Mouse (Mus musculus) thymus, postnatal 14 days (tissue): ENCODE measurements around the gene Zkscan5.
"Not testable (repeated sequence)": the region's sequence is repeated elsewhere in the genome, so short reads cannot be mapped to it uniquely, and the experiment has no call there.

ENCODE experiments used
- DNase-seq: peaks from one replicate; pipeline ENCODE4 v3.0.0; 2021

Zkscan5 gene

GRCm38 (mm10) chr5:145214679-145215078 lies 10.3 kb downstream of the Zkscan5 start:
- no peak for DNase-seq

- DNase-seq: no peak
Measured at GRCm38 (mm10) chr5:145217746-145218145, 13.4 kb downstream of the Zkscan5 start.

GRCm38 (mm10) chr5:145218206-145218605 lies 13.8 kb downstream of the Zkscan5 start:
- DNase-seq: no peak

- no peak for DNase-seq
Measured at GRCm38 (mm10) chr5:145218671-145219070, 14.3 kb downstream of the Zkscan5 start.

- no peak for DNase-seq
Measured at GRCm38 (mm10) chr5:145219981-145220380, 15.6 kb downstream of the Zkscan5 start.

- DNase-seq: no peak
Measured at GRCm38 (mm10) chr5:145222840-145223239, 18.5 kb downstream of the Zkscan5 start.

- DNase-seq: no peak
Measured at GRCm38 (mm10) chr5:145223395-145223794, 19.0 kb downstream of the Zkscan5 start.

- DNase-seq: no peak
Measured at GRCm38 (mm10) chr5:145226453-145226852, 22.1 kb downstream of the Zkscan5 start.

- DNase-seq: not testable (repeated sequence)
Measured at GRCm38 (mm10) chr5:145229283-145229682, 24.9 kb downstream of the Zkscan5 start.

GRCm38 (mm10) chr5:145230641-145231040 lies 26.3 kb downstream of the Zkscan5 start:
- no peak for DNase-seq

- DNase-seq: peak; percentile 97
Measured at GRCm38 (mm10) chr5:145231367-145231871, 27.1 kb downstream of the Zkscan5 start, which contains the start of gene Zfp655. Gene Zfp655 (plus strand): TSS chr5:145231715.

- no peak for DNase-seq
Measured at GRCm38 (mm10) chr5:145231893-145232411, 27.6 kb downstream of the Zkscan5 start.

GRCm38 (mm10) chr5:145234636-145235035 lies 30.3 kb downstream of the Zkscan5 start:
- peak; percentile 47 for DNase-seq

- DNase-seq: no peak
Measured at GRCm38 (mm10) chr5:145249520-145249919, 45.2 kb downstream of the Zkscan5 start.
